Comparison of ENCODE assay signal across 9 mouse cellular contexts in the genomic region with DNA sequence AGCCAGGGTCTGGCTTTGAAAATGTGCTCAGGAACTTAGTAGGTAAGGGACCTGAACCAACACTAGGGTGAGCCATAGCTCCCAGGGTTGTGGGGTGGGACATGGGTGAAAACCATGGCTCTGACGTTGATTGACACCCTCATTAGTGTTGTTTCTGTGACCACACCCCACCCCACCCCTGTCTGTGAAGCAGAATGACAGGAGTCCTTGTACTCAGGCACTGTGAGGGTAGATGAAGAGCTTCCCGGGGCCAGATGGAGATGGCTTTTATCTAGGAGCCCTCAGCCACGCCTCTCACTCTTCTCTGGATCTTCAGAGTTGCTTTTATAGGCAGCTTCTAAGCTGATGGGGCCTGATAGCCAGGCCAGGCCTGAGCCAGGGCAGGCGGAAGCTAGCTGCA.
A peak's percentile ranks its signal among the peaks of the same experiment; 100 is the strongest.
DNase-seq lines count a peak whose midpoint lies in the region; ATAC-seq and TF ChIP-seq lines count a peak whose summit lies in the region.
"Had no signal": no experiment of that assay in that cellular context is flagged by ENCODE, and none has a peak within 500 bp of the region (broad histone marks: within the 10 kb centered on the region; RNA-seq: fewer than 3 reads in every experiment).

No protein-coding gene starts in this region.

- H3K9me3 ChIP-seq in forebrain, embryonic 14.5 days (replicated peaks; ENCODE audit: control insufficient read depth, low read length), result no peaks in the 10 kb centered on the region
- no peaks in the 10 kb centered on the region for H3K9me3 ChIP-seq in forebrain, postnatal 0 days (ENCODE audit: low read length)
- no peaks in the 10 kb centered on the region for H3K9me3 ChIP-seq in intestine, postnatal 0 days (ENCODE audit: control insufficient read depth)
- H3K9me3 ChIP-seq in stomach, embryonic 15.5 days, result no peaks in the 10 kb centered on the region
- H3K9me3 ChIP-seq: neural tube, embryonic 12.5 days had no signal

- no peak for ATAC-seq in forebrain, embryonic 14.5 days
- no peak for ATAC-seq in forebrain, postnatal 0 days
- ATAC-seq in intestine, postnatal 0 days, result no peak
- peak; percentile 33; the same call in 1 of the 2 replicates for ATAC-seq in stomach, embryonic 15.5 days (ENCODE audit: insufficient read depth, low FRiP score, low read depth)

- H3K27ac ChIP-seq in forebrain, embryonic 14.5 days (ENCODE audit: low read depth, low read length), result 0 out of 2 replicates have a peak overlapping the region, but pooled peaks have one; percentile 11
- no peak overlapping the region for H3K27ac ChIP-seq in forebrain, postnatal 0 days (ENCODE audit: low read depth, low read length)
- H3K27ac ChIP-seq in intestine, postnatal 0 days (ENCODE audit: low read depth, low read length), result no peak overlapping the region
- 0 out of 2 replicates have a peak overlapping the region, but pooled peaks have one; percentile 18 for H3K27ac ChIP-seq in stomach, embryonic 15.5 days
- H3K27ac ChIP-seq: neural tube, embryonic 12.5 days had no signal

- 42% methylated on average over 4 of the region's 4 CpGs for WGBS in forebrain, embryonic 14.5 days
- 41% methylated on average over 4 of the region's 4 CpGs for WGBS in forebrain, postnatal 0 days
- 26% methylated on average over 4 of the region's 4 CpGs for WGBS in intestine, postnatal 0 days
- WGBS in stomach, embryonic 15.5 days, result 44% methylated on average over 4 of the region's 4 CpGs

- H3K4me2 ChIP-seq in forebrain, embryonic 14.5 days (ENCODE audit: low read length), result no peak overlapping the region
- no peak overlapping the region for H3K4me2 ChIP-seq in forebrain, postnatal 0 days (ENCODE audit: low read depth)
- H3K4me2 ChIP-seq in intestine, postnatal 0 days (replicated peaks; ENCODE audit: low read depth), result no peak overlapping the region
- no peak overlapping the region for H3K4me2 ChIP-seq in stomach, embryonic 15.5 days
- H3K4me2 ChIP-seq: neural tube, embryonic 12.5 days had no signal

- TF ChIP-seq CTCF in forebrain, postnatal 0 days (IDR thresholded peaks at IDR 0.05; ENCODE audit: low read depth), result no peak
- peak; percentile 30; the same call in 1 of the 2 replicates for TF ChIP-seq CTCF in intestine, postnatal 0 days (IDR thresholded peaks at IDR 0.05; ENCODE audit: low read depth)

- H3K36me3 ChIP-seq in forebrain, embryonic 14.5 days (ENCODE audit: control insufficient read depth, insufficient read depth, low read length), result peaks cover 8% of the 10 kb centered on the region; the same call in 1 of the 2 replicates
- no peaks in the 10 kb centered on the region for H3K36me3 ChIP-seq in forebrain, postnatal 0 days (ENCODE audit: insufficient read depth)
- peaks cover 4% of the 10 kb centered on the region; the same call in 1 of the 2 replicates for H3K36me3 ChIP-seq in intestine, postnatal 0 days (ENCODE audit: control insufficient read depth, insufficient read depth)
- H3K36me3 ChIP-seq in stomach, embryonic 15.5 days, result no peaks in the 10 kb centered on the region

- no peak overlapping the region for H3K4me3 ChIP-seq in forebrain, embryonic 14.5 days (ENCODE audit: low read depth, low read length)
- H3K4me3 ChIP-seq in forebrain, postnatal 0 days (ENCODE audit: low read depth, low read length), result no peak overlapping the region
- H3K4me3 ChIP-seq in intestine, postnatal 0 days (ENCODE audit: low read depth, low read length), result no peak overlapping the region
- no peak overlapping the region for H3K4me3 ChIP-seq in stomach, embryonic 15.5 days (replicated peaks)
- H3K4me3 ChIP-seq: neural tube, embryonic 12.5 days had no signal

- no peak for DNase-seq in forebrain, embryonic 14.5 days (ENCODE audit: low spot score)
- no peak for DNase-seq in forebrain, postnatal 0 days
- peak; percentile 45 for DNase-seq in thymus, postnatal 0 days (ENCODE audit: low spot score)
- no peak for DNase-seq in thymus, postnatal 36 days
- no peak for DNase-seq in gastrocnemius, adult 8-10 months (ENCODE audit: low spot score in 2 of 2)
- DNase-seq in right cerebral cortex, adult 18-20 months, result no peak

- H3K27me3 ChIP-seq in forebrain, embryonic 14.5 days (replicated peaks; ENCODE audit: control insufficient read depth, insufficient read depth, low read length), result no peaks in the 10 kb centered on the region
- H3K27me3 ChIP-seq in forebrain, postnatal 0 days (ENCODE audit: insufficient read depth, low read length), result no peaks in the 10 kb centered on the region
- no peaks in the 10 kb centered on the region for H3K27me3 ChIP-seq in intestine, postnatal 0 days (replicated peaks; ENCODE audit: control insufficient read depth, insufficient read depth, low read length)
- no peaks in the 10 kb centered on the region for H3K27me3 ChIP-seq in stomach, embryonic 15.5 days (replicated peaks)
- H3K27me3 ChIP-seq: neural tube, embryonic 12.5 days had no signal

- H3K9ac ChIP-seq in forebrain, embryonic 14.5 days (ENCODE audit: low read length), result no peak overlapping the region
- no peak overlapping the region for H3K9ac ChIP-seq in forebrain, postnatal 0 days
- no peak overlapping the region for H3K9ac ChIP-seq in intestine, postnatal 0 days (ENCODE audit: low read depth, low read length)
- H3K9ac ChIP-seq in stomach, embryonic 15.5 days, result no peak overlapping the region
- H3K9ac ChIP-seq: neural tube, embryonic 12.5 days had no signal

- peaks cover 17% of the 10 kb centered on the region for H3K4me1 ChIP-seq in forebrain, embryonic 14.5 days (ENCODE audit: control insufficient read depth, insufficient read depth, low read length)
- peaks cover 5% of the 10 kb centered on the region for H3K4me1 ChIP-seq in forebrain, postnatal 0 days (ENCODE audit: insufficient read depth)
- H3K4me1 ChIP-seq in intestine, postnatal 0 days (replicated peaks; ENCODE audit: control insufficient read depth, insufficient read depth, low read length), result peaks cover 19% of the 10 kb centered on the region
- H3K4me1 ChIP-seq in stomach, embryonic 15.5 days, result peaks cover 72% of the 10 kb centered on the region

Comparison
In these comparisons a context has a peak if more than half of its experiments do, and no peak if none do; other contexts are left out.
1. H3K27ac ChIP-seq: peak in forebrain, embryonic 14.5 days (single experiment) and stomach, embryonic 15.5 days (single experiment); none in forebrain, postnatal 0 days (single experiment) and intestine, postnatal 0 days (single experiment).